Mouse (Mus musculus) layer of hippocampus, postnatal 25 days (tissue): Measurements from ENCODE around the gene Icmt. TPM values are rescaled to one million over a fixed set of nuclear protein-coding genes. Genes with fewer than 3 reads are reported as not detected.

Experiments
- DNase-seq, 2 experiments: peaks; one replicate each; pipeline ENCODE4 v3.0.0; 2022; ENCODE audit warnings: mixed read lengths in 2 of 2, low spot score in 1 of 2; ENCODE audit errors: extremely low spot score in 1 of 2
- total RNA-seq, 2 experiments: library from RNA; stranded (reverse); gene quantifications; 2 replicates each; pipeline ENCODE4 v1.2.3; 2021

Gene Icmt
- total RNA-seq, 2 experiments from 2014 or later = 38.9 to 45.1 TPM

GRCm38 (mm10) chr4:152332952-152333351, 35.9 kb downstream of the Icmt start:
- peak in 1 of 2 experiments; percentile 65 for DNase-seq

- DNase-seq = no peak
Observed at GRCm38 (mm10) chr4:152333587-152333986, 36.6 kb downstream of the Icmt start.

GRCm38 (mm10) chr4:152337772-152338171, 40.7 kb downstream of the Icmt start:
- DNase-seq = no peak

GRCm38 (mm10) chr4:152338419-152339292, 41.6 kb downstream of the Icmt start, which contains the start of gene Chd5:
TSS of gene Chd5 (plus strand) at chr4:152338651.
- peak; percentile 51 to 53 for DNase-seq

GRCm38 (mm10) chr4:152339293-152339790, 42.3 kb downstream of the Icmt start:
- DNase-seq = no peak

- DNase-seq = no peak
Observed at GRCm38 (mm10) chr4:152340584-152341284, 43.7 kb downstream of the Icmt start.

- no peak for DNase-seq
Observed at GRCm38 (mm10) chr4:152343296-152343695, 46.3 kb downstream of the Icmt start.

GRCm38 (mm10) chr4:152344651-152345050, 47.6 kb downstream of the Icmt start:
- DNase-seq = no peak

GRCm38 (mm10) chr4:152345120-152345889, 48.3 kb downstream of the Icmt start:
- no peak for DNase-seq

- no peak for DNase-seq
Observed at GRCm38 (mm10) chr4:152349837-152350381, 52.9 kb downstream of the Icmt start.

- no peak for DNase-seq
Observed at GRCm38 (mm10) chr4:152350722-152351421, 53.8 kb downstream of the Icmt start.

- DNase-seq = no peak
Observed at GRCm38 (mm10) chr4:152351422-152352305, 54.6 kb downstream of the Icmt start.

- DNase-seq = no peak
Observed at GRCm38 (mm10) chr4:152353886-152354637, 57.0 kb downstream of the Icmt start.

- no peak for DNase-seq
Observed at GRCm38 (mm10) chr4:152355672-152356071, 58.6 kb downstream of the Icmt start.
